Mouse (Mus musculus) olfactory bulb, adult 2 months (tissue): Measurements from ENCODE around the gene Tent4a.

ENCODE experiments used
- CTCF ChIP-seq: fragments of 200-500 bp; IDR thresholded peaks from 2 replicates; pipeline ENCODE4 v1.5.1; 2012; ENCODE audit warnings: low read depth, mild to moderate bottlenecking, low read length, moderate library complexity; ENCODE audit not compliant: insufficient read depth
- POLR2A ChIP-seq: fragments of 200-500 bp; IDR thresholded peaks from 2 replicates; pipeline ENCODE4 v1.6.1; 2012; ENCODE audit warnings: mild to moderate bottlenecking, low read depth, low read length, moderate library complexity; ENCODE audit not compliant: insufficient read depth

GRCm38 (mm10) chr13:69531431-69531830, 3.0 kb downstream of the Tent4a start:
- TF ChIP-seq CTCF (no peak), POLR2A (no peak)
